Mouse (Mus musculus): Measurements from ENCODE around the gene Il20ra. TPM values are rescaled to one million over a fixed set of nuclear protein-coding genes. Genes with fewer than 3 reads are reported as not detected.

Il20ra gene
- 0.33 and 0.36 TPM in 2 replicates for polyA plus RNA-seq (2015; fragmentation: Nextera tagmentation; extraction: Ambion mirVana)

DNA sequence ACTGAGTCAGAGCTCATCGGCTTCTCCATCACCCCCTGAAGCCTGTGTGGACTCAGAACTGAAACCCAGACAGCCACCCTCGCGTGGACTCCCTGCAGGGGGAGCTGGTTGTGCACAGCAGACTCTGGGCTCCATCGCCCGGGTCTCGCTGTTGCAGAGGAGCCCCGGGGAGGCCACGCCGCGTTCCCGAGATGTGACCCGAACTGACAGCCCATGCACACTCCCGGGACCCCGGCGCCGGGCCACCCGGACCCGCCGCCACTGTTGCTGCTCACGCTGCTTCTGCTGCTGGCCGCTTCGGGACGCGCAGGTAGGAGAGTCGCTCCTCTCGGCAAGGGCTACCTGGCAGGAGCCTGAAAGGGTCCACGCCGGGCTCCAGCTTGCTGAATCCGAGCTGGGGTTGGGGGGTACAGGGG is at the start of gene Il20ra:
Il20ra (plus strand) TSS at position 150 of the 416 bp plus-strand sequence.
- 1% methylated on average over 29 of the region's 29 CpGs for WGBS
- peak within 1 kb of the TSS; percentile 52 for H3K4me3 ChIP-seq (ENCODE audit: low read depth, low read length)
- DNase-seq (ENCODE audit: low spot score) (peak; percentile 72), ATAC-seq (ENCODE audit: low FRiP score, low TSS enrichment) (0 out of 2 replicates have a peak, but pooled peaks have one; percentile 67)
- H3K4me2 ChIP-seq (replicated peaks; ENCODE audit: low read depth) = peak within 1 kb of the TSS; percentile 95
- H3K9ac ChIP-seq (ENCODE audit: low read length) = peak within 1 kb of the TSS; percentile 59
- no peak within 1 kb of the TSS for H3K27ac ChIP-seq (replicated peaks)
- H3K27me3 ChIP-seq (ENCODE audit: control insufficient read depth, insufficient read depth, low read length) = no peaks in the 10 kb centered on the region
- 0 out of 2 replicates have a peak, but pooled peaks cover 2% of the 10 kb centered on the region for H3K4me1 ChIP-seq (replicated peaks; ENCODE audit: control insufficient read depth, insufficient read depth)
- TF ChIP-seq EP300 (optimal IDR thresholded peaks at IDR 0.05) (no peak), CTCF (IDR thresholded peaks at IDR 0.05; ENCODE audit: low read depth) (peak; percentile 78)
- H3K36me3 ChIP-seq (ENCODE audit: control insufficient read depth, insufficient read depth, low read length) = no peaks in the 10 kb centered on the region
- H3K9me3 ChIP-seq (ENCODE audit: control insufficient read depth, low read length) = no peaks in the 10 kb centered on the region

DNA sequence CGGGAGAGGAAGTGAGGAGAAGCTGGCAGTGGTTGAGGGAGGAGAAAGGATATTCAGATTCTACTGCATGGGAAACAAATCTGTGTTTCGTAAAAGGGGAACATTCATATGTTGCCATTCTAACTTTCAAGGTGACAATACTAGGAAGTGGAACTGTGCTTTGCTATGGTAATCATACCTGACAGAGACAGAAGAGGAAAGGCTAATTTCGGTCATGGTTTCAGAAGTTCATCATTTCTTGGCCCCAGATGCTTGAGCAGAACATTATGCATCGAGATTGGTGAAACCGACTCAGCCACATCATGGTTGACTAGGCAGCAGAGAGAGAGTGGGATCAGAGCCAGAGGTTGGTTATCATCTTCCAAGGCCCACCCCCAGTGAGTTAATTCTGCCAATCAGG is 43.4 kb upstream of the Il20ra start:
- no peak overlapping the region for H3K27ac ChIP-seq (replicated peaks)
- H3K9me3 ChIP-seq (ENCODE audit: control insufficient read depth, low read length) = no peaks in the 10 kb centered on the region
- H3K4me1 ChIP-seq (replicated peaks; ENCODE audit: control insufficient read depth, insufficient read depth) = no peaks in the 10 kb centered on the region
- H3K27me3 ChIP-seq (ENCODE audit: control insufficient read depth, insufficient read depth, low read length) = no peaks in the 10 kb centered on the region
- DNase-seq (ENCODE audit: low spot score) = no peak
- H3K9ac ChIP-seq (ENCODE audit: low read length) = no peak overlapping the region
- H3K4me3 ChIP-seq (ENCODE audit: low read depth, low read length) = no peak overlapping the region
- H3K36me3 ChIP-seq (ENCODE audit: control insufficient read depth, insufficient read depth, low read length) = no peaks in the 10 kb centered on the region
- TF ChIP-seq EP300 (optimal IDR thresholded peaks at IDR 0.05) (no peak), CTCF (IDR thresholded peaks at IDR 0.05; ENCODE audit: low read depth) (no peak)
- no peak overlapping the region for H3K4me2 ChIP-seq (replicated peaks; ENCODE audit: low read depth)
- 87% methylated on average over 5 of the region's 5 CpGs for WGBS
- ATAC-seq (ENCODE audit: low FRiP score, low TSS enrichment) = no peak

DNA sequence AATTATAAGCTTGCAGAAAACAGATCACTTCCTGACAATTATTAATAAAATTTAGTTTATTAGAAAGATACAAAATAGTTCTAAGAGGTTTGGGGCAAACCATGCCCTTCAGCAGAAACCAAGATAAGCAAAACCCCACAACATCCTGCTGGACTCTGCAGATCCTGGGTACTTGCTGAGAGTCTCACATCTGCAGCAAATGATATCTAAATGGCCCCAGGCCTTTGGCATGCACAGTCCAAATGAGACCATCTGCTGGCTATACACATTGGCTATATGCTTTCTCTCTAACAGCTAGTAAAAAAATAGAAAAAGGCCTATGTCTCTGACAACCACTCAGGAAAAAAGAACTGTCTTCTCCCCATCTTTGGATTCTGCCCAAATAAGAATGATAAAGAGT is 40.4 kb upstream of the Il20ra start:
- Histone ChIP-seq H3K4me2 (replicated peaks; ENCODE audit: low read depth) (no peak overlapping the region), H3K4me1 (replicated peaks; ENCODE audit: control insufficient read depth, insufficient read depth) (no peaks in the 10 kb centered on the region), H3K27ac (replicated peaks) (no peak overlapping the region), H3K36me3 (ENCODE audit: control insufficient read depth, insufficient read depth, low read length) (no peaks in the 10 kb centered on the region), H3K9ac (ENCODE audit: low read length) (no peak overlapping the region), H3K27me3 (ENCODE audit: control insufficient read depth, insufficient read depth, low read length) (no peaks in the 10 kb centered on the region), H3K9me3 (ENCODE audit: control insufficient read depth, low read length) (no peaks in the 10 kb centered on the region), H3K4me3 (ENCODE audit: low read depth, low read length) (no peak overlapping the region)
- DNase-seq (ENCODE audit: low spot score) (no peak), ATAC-seq (ENCODE audit: low FRiP score, low TSS enrichment) (no peak)
- TF ChIP-seq EP300 (optimal IDR thresholded peaks at IDR 0.05) (no peak), CTCF (IDR thresholded peaks at IDR 0.05; ENCODE audit: low read depth) (no peak)

DNA sequence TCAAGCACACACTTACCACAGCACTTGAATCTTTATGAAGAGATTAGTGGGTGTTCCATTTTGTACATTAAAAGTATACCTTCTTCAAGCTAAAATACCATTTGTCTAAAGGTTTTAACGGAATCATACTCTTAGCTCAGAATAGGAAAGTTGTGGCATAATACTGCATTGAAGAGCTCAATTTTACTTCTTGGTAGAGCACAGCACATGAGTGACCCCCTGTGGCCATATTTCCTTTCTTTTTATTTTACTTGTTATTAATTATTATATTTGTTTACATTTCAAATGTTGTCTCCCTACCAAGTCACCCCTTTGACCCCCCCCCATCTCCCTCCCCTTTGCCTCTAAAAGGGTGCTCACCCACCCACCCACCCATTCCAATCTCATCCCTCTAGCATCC is 39.2 kb upstream of the Il20ra start:
- H3K27ac ChIP-seq (replicated peaks) = no peak overlapping the region
- no peaks in the 10 kb centered on the region for H3K36me3 ChIP-seq (ENCODE audit: control insufficient read depth, insufficient read depth, low read length)
- DNase-seq (ENCODE audit: low spot score) (no peak), ATAC-seq (ENCODE audit: low FRiP score, low TSS enrichment) (no peak)
- no peaks in the 10 kb centered on the region for H3K4me1 ChIP-seq (replicated peaks; ENCODE audit: control insufficient read depth, insufficient read depth)
- no peaks in the 10 kb centered on the region for H3K27me3 ChIP-seq (ENCODE audit: control insufficient read depth, insufficient read depth, low read length)
- no peaks in the 10 kb centered on the region for H3K9me3 ChIP-seq (ENCODE audit: control insufficient read depth, low read length)
- 89% methylated on average over 1 of the region's 1 CpGs for WGBS
- H3K4me2 ChIP-seq (replicated peaks; ENCODE audit: low read depth) = no peak overlapping the region
- H3K9ac ChIP-seq (ENCODE audit: low read length) = no peak overlapping the region
- H3K4me3 ChIP-seq (ENCODE audit: low read depth, low read length) = no peak overlapping the region
- TF ChIP-seq EP300 (optimal IDR thresholded peaks at IDR 0.05) (no peak), CTCF (IDR thresholded peaks at IDR 0.05; ENCODE audit: low read depth) (peak; percentile 60)

DNA sequence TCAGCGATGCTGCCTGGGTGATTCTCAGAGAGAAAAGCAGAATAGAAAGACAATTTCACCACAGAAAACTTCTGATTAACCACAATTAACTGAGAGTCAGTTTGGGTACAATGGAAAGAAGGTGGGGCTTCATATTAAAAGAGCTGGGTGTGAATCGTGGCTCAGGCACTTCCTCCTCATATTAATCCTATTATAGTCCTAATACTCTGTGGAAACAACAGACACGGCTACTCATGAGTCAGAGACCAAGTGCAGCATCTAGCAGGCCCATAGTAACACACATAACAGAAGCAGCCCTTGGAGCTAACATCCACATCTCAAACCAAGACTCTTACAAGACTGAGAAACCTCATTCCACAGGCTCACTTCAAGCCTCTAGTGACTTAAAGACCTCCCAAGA is 24.7 kb upstream of the Il20ra start:
- Histone ChIP-seq H3K4me3 (ENCODE audit: low read depth, low read length) (no peak overlapping the region), H3K9ac (ENCODE audit: low read length) (no peak overlapping the region), H3K27ac (replicated peaks) (no peak overlapping the region), H3K4me2 (replicated peaks; ENCODE audit: low read depth) (no peak overlapping the region), H3K9me3 (ENCODE audit: control insufficient read depth, low read length) (no peaks in the 10 kb centered on the region), H3K4me1 (replicated peaks; ENCODE audit: control insufficient read depth, insufficient read depth) (no peaks in the 10 kb centered on the region), H3K27me3 (ENCODE audit: control insufficient read depth, insufficient read depth, low read length) (no peaks in the 10 kb centered on the region), H3K36me3 (ENCODE audit: control insufficient read depth, insufficient read depth, low read length) (no peaks in the 10 kb centered on the region)
- TF ChIP-seq EP300 (optimal IDR thresholded peaks at IDR 0.05) = no peak
- no peak for TF ChIP-seq CTCF (IDR thresholded peaks at IDR 0.05; ENCODE audit: low read depth)
- 68% methylated on average over 3 of the region's 3 CpGs for WGBS
- no peak for ATAC-seq (ENCODE audit: low FRiP score, low TSS enrichment)
- no peak for DNase-seq (ENCODE audit: low spot score)

DNA sequence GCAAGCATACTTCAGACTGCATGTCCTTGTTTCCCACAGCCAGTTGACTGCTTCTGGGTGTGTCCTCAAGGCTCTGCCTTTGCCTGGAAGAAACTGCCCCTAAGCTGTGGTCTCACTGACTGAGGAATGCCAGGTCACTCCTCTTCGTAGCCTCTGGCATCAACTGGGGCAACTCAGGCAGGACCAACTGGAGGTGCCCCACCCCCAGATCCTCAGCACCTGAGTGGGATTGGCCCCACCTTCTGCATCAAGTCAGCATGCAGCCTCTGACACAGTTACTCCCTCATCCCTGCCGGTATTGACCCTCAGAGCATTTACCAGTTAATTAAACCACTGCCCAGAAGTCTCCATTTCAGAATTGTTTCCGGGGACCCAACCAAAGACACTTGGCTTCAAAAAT is 21.1 kb upstream of the Il20ra start:
- Histone ChIP-seq H3K27me3 (ENCODE audit: control insufficient read depth, insufficient read depth, low read length) (no peaks in the 10 kb centered on the region), H3K36me3 (ENCODE audit: control insufficient read depth, insufficient read depth, low read length) (no peaks in the 10 kb centered on the region), H3K9me3 (ENCODE audit: control insufficient read depth, low read length) (no peaks in the 10 kb centered on the region), H3K4me1 (replicated peaks; ENCODE audit: control insufficient read depth, insufficient read depth) (no peaks in the 10 kb centered on the region), H3K4me2 (replicated peaks; ENCODE audit: low read depth) (no peak overlapping the region), H3K4me3 (ENCODE audit: low read depth, low read length) (no peak overlapping the region), H3K27ac (replicated peaks) (no peak overlapping the region), H3K9ac (ENCODE audit: low read length) (no peak overlapping the region)
- 58% methylated on average over 3 of the region's 3 CpGs for WGBS
- no peak for DNase-seq (ENCODE audit: low spot score)
- TF ChIP-seq EP300 (optimal IDR thresholded peaks at IDR 0.05) (no peak), CTCF (IDR thresholded peaks at IDR 0.05; ENCODE audit: low read depth) (no peak)
- 0 out of 2 replicates have a peak, but pooled peaks have one; percentile 32 for ATAC-seq (ENCODE audit: low FRiP score, low TSS enrichment)

Data from stomach, postnatal 0 days (tissue).